Mouse (Mus musculus) C2C12 (cell line): ENCODE data around the gene B3gnt6. TPM values are rescaled to one million over a fixed set of nuclear protein-coding genes. Genes with fewer than 3 reads are reported as not detected.

Source experiments
- H3K27me3 ChIP-seq: one replicate; pipeline ENCODE4 v1.6.1; 2011; ENCODE audit not compliant: control insufficient read depth, insufficient read depth, insufficient read length
- H3K36me3 ChIP-seq: one replicate; pipeline ENCODE4 v1.6.1; 2011; ENCODE audit not compliant: control insufficient read depth, insufficient read depth
- H3K4me3 ChIP-seq: one replicate; pipeline ENCODE4 v1.5.1; 2011; ENCODE audit warnings: mild to moderate bottlenecking, control low read depth; ENCODE audit not compliant: poor library complexity, insufficient read depth, severe bottlenecking
- H3K79me2 ChIP-seq: one replicate; pipeline ENCODE4 v1.6.1; 2011; ENCODE audit not compliant: control insufficient read depth, insufficient read depth
- H3K79me3 ChIP-seq: one replicate; pipeline ENCODE4 v1.6.1; 2011; ENCODE audit warnings: low read depth, control low read depth
- H3ac ChIP-seq: one replicate; pipeline ENCODE3; 2011; ENCODE audit warnings: low read depth; ENCODE audit not compliant: control insufficient read depth, insufficient read length
- CTCF ChIP-seq: IDR thresholded peaks from one replicate; pipeline ENCODE4 v1.5.1; 2011; ENCODE audit not compliant: control insufficient read depth, insufficient read depth, insufficient read length
- FOSL1 ChIP-seq: IDR thresholded peaks from one replicate; pipeline ENCODE4 v1.8.0; 2011; ENCODE audit warnings: mild to moderate bottlenecking, low read length; ENCODE audit not compliant: poor library complexity, insufficient read depth, severe bottlenecking
- MAX ChIP-seq: IDR thresholded peaks from one replicate; pipeline ENCODE4 v1.6.1; 2011; ENCODE audit warnings: mild to moderate bottlenecking, control low read depth
- MYOD1 ChIP-seq: IDR thresholded peaks from one replicate; pipeline ENCODE4 v1.6.1; 2011; ENCODE audit warnings: low read depth; ENCODE audit not compliant: control insufficient read depth, insufficient read length
- USF1 ChIP-seq: IDR thresholded peaks from one replicate; pipeline ENCODE4 v1.6.1; 2011; ENCODE audit warnings: low read depth, mild to moderate bottlenecking, control low read depth, moderate library complexity
- polyA plus RNA-seq: library from polyadenylated mRNA; unstranded; fragments of >200 nt; fragmentation: generic; extraction: Trizol; gene quantifications from one replicate; pipeline ENCODE4 v1.2.1, GENCODE M21; 2012; ENCODE audit warnings: missing spikeins

The B3gnt6 gene
- polyA plus RNA-seq, 1 experiment: not detected

DNA sequence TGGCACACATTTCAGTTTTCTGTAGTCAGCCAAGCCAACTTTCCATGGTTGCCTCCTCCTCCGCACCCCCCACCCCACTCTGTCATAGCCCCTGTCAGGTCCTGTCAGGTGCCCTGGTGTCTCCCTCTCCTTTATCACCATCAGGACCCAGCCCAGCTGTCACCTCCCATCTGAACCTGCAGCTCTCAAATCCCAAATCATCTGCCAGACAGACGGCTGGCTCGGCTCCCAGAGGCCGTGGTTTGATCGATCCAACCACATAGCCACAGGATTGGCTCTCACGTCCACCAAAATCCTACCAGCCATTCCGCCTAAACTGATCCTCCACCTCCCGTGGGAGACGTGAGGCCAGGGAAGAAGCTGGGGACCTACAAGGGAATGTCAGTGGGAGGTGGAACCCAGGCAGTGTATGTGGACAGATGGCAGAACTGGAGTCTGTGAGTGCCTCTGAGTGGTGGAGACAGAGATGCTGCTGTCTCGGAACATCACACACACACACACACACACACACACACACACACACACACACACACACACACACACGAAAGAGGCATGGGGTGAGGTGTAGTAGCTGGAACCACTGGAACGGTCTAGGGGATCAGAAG lies 53.3 kb downstream of the B3gnt6 start:
- H3K27me3 ChIP-seq: peaks cover 14% of the 10 kb centered on the region
- no peaks in the 10 kb centered on the region for H3K79me2 ChIP-seq
- H3K36me3 ChIP-seq: no peaks in the 10 kb centered on the region
- no peak overlapping the region for H3ac ChIP-seq
- TF ChIP-seq MYOD1 (peak; percentile 75), CTCF (no peak)
- H3K4me3 ChIP-seq: no peak overlapping the region
- H3K79me3 ChIP-seq: no peaks in the 10 kb centered on the region

DNA sequence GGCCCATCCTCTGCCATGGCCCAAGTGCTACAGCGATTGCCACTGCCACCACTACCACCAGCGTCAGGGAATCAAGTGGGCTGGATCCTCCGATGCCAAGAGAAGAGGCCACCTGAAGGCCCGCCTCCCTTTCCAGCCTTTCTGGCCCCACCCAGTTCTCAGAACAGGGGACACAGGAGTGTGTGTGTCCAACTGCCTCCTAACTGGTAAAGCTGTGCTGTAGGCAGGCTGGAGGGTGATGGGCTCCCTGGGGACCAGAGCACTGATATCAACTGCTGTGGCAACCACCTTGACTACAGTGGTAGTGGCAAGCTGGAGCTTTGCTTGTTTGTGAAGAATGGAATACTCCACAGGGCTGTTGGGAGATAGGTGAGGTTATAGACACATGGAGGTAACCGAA lies 53.9 kb downstream of the B3gnt6 start, which contains the start of gene Omp:
Omp (minus strand) TSS at position 101 of the 400 bp plus-strand sequence.
- Histone ChIP-seq H3K79me3 (no peaks in the 10 kb centered on the region), H3K79me2 (no peaks in the 10 kb centered on the region), H3K36me3 (no peaks in the 10 kb centered on the region), H3K4me3 (no peak within 1 kb of the TSS), H3ac (no peak within 1 kb of the TSS), H3K27me3 (peaks cover 14% of the 10 kb centered on the region)
- TF ChIP-seq USF1 (no peak), CTCF (no peak), FOSL1 (no peak), MYOD1 (no peak), MAX (no peak)

DNA sequence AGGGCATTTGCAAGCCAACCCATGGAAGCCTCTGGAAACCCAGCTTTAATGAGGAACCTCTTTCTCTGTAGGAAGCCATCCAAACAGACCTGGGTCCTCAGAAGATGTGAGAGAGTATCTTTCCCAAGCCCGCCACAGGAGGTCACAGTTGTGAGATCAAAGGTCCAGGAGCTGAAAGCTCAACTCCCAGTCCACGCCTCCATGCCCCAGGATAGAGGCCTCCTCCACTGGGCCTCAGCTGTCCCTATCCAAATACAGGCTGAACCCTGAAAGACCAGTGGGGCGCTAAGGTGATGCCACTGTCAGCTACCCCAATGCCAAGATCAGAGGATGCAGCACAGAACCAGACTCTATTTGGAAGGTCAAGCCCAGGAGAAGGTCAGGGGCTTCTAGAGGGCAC lies 56.6 kb downstream of the B3gnt6 start:
- Histone ChIP-seq H3K79me3 (no peaks in the 10 kb centered on the region), H3ac (no peak overlapping the region), H3K79me2 (no peaks in the 10 kb centered on the region), H3K27me3 (peaks cover 14% of the 10 kb centered on the region), H3K36me3 (no peaks in the 10 kb centered on the region), H3K4me3 (no peak overlapping the region)
- TF ChIP-seq USF1: no peak

Other genes starting within 250 kb of the B3gnt6 start
- 0.06 TPM for gene Myo7a, start 80.0 kb downstream of the B3gnt6 start, polyA plus RNA-seq
- gene Omp, start 54.0 kb downstream of the B3gnt6 start, polyA plus RNA-seq: 0.40 TPM
- gene Capn5, start 21.2 kb downstream of the B3gnt6 start, polyA plus RNA-seq: 2.5 TPM
- 7.6 TPM for gene Acer3, start 121.7 kb upstream of the B3gnt6 start, polyA plus RNA-seq
- gene Tsku, start 161.8 kb upstream of the B3gnt6 start, polyA plus RNA-seq: 9.6 TPM
- not detected for gene Gucy2d, start 240.9 kb upstream of the B3gnt6 start, polyA plus RNA-seq